Mouse (Mus musculus): ENCODE measurements at regions not wholly inside any gene's neighbourhood (a gene's known extent, or its start where the extent isn't known, plus 50 kb on each side); places are given as distances from the start of the nearest gene placed in this dataset.

DNA sequence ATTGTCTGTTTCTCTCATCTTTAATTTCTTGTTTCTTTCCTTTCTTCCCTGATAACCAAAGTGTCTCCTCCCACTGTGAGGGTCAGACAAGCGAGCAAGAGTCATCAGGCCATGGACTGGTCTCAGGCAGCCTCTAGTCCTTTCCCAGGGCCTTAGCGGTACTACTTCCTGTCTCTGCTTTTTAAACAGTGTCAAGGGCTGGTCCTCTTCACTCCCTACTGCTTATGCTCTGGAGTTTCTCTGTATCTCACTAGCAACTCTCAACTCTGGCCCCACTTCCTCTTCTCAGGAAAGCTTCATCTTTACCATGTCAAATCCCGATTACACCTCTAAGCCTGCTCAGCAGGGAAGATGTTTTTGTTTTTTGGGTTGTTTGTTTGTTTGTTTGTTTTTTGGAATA lies 124.1 kb downstream of the Pten start:
- no peak for DNase-seq (ENCODE audit: extremely low read depth, insufficient read length, low spot score)

DNA sequence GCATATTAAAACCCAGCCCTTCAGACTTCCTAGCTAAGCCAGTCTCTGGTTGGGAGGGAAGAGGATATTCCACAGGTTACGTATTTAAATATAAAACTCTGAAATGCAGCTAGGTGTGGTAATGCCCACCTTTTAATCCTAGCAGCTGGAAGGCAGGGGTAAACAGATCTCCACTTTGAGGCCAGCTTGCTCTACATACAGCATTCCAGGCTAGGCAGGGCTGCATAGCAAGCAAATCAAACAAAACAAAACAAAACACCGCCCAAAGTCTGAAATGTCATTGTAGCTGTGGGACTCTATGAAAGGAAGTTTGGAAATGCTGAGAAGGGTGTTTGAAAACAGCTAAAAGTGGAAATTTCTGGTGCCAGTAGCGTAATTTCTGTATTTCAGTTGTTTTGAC lies 127.0 kb downstream of the Pten start:
- no peak for DNase-seq (ENCODE audit: extremely low read depth, insufficient read length, low spot score)

DNA sequence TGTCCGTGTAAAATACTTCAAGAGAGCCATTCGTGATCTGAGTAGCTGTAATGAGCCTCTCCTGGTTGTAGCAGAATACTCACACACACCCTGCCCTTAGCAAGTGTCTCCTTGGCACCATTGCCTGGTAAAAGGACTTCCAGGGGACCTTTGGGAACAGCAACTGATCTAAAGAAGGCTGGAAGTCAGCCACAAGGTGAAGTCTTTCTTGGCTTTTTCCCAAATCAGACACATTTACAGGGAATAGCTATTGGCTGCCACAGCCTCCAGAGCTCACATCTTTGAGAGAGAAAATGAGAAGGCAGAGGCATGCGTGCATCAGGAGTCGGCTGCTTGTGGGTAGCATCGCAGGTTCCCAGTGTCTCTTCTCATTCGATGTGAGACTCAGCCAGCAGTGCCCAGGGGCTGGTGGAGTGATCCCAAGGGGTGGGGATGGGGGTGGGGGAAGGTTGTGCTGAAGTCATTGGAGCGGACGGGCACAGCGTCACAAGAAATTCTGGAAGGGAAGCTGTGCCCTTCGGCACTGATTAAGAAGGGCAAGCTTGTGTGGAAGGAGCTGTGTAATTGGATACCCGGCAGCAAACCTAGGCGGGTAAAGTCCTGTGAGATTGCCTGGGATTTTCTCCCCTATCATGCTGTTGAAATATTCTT lies 128.3 kb downstream of the Pten start:
- no peak for DNase-seq (ENCODE audit: extremely low read depth, insufficient read length, low spot score)

DNA sequence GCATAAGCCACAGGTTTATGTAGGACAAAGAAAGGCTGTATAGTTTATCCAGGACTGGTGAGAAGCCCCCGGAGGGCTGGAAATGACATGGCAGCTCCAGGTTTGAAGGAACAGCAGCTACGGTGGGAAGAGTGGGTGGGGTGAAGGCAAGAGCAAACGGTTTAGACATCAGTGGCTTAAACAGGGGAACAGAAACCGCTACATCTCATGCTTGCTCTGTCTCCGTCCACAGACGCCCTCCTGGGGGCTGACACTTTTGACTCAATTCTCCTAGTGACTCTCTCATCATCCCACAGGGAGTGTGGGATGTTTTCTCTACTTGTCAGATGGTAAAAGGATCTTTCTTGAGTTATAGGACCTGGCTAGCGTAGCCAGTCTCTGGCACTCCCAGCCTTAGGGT lies 129.9 kb downstream of the Pten start:
- no peak for DNase-seq (ENCODE audit: extremely low read depth, insufficient read length, low spot score)

DNA sequence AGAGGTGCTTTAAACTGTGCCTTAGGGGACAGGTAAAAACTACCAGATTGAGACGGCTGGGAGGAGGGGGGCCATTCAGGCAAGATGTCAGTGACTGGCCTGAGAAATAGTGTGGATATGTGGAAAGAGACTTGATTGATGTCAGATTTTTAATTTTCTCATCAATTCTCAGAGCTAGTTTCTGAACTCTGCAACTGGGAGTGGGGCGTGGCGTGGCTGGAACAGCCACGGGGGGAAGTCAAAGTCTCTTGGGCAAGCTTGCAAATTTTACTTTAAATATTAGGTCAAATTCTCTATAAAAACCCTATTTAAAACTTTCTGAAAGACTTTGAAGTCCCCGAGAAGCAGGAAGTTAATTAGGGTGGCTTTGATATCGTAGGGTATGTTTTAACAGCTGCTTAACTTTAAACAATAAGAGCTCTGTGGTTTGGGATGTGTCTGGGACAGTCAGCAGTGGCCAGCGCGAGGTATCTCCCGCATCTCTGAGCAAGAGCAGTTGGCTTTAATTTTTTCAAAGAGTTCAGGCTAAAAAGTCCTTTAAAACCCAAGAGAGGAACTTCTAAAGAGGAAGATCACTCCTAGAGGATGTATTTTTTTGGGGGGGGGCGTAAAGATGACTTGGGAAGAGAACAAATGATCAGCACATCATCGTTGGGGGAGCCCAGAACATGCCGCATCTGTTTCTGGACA lies 131.5 kb downstream of the Pten start:
- DNase-seq (ENCODE audit: extremely low read depth, insufficient read length, low spot score) = no peak

DNA sequence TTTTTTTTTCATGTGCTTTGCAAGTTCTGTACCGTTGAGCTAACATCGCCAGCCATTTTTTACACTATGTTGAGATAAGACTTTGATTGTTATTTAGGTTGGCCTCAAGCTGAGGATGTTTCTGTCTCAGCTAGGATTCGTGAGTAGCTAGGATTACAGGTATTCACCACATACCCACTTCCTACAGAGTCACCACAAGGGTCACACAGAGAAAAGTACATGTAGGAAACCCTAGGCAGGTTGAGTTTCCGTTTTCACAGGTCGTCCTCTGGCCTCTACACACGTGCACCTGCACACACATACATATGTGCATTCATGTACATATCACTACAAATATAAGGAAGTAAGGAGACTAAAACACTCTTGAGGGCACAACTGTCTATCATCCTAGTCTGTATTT lies 133.5 kb downstream of the Pten start:
- no peak for DNase-seq (ENCODE audit: extremely low read depth, insufficient read length, low spot score)

DNA sequence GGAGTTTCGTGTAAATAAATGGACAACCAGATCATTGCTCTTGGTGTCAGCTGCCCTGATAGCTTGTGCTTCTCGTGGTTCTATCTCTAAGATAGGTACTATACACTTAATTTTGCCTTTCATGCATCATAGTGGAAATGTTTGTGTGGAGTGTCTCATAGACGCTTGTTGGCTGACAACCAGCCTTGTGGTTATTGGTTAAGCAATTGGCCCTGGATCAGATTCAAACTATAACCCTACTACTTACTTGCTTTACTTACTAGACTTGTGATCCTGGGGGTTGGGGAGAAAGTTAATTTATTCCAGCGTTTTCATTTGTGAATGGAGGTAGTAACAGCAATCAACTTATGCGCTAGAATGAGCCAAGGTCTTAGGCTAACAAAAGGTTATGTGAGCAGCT lies 135.2 kb downstream of the Pten start:
- no peak for DNase-seq (ENCODE audit: extremely low read depth, insufficient read length, low spot score)

DNA sequence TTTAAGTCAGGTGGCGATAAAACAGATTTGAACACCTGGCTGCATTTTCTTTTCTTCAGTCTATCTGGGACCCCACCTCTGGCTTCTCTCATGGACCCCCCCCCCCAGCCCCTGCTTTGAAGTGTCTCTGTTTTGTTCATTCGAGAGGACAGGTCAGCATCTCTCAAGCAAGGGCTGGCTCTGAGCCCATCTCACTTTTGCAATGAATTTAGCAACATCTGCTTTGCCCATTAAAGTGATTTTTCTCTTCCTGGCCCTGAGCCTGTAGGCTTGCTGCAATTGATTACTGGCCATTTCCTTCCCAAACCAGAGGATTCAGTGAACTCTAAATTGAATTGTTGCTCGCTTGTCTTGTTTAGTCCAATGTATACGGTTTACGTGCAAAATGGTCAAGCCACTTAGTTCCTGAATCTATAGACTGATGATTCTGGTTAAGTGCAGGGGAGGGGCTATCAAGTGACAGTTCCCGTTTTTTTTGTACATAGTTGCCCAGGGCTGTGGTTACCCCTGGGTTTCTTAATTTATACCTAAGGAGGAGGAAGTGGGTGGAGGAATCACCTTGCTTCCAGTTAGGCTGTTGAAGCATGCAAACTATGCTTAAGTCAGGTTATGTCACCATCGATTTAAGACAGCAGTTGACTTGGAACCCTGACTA lies 146.3 kb downstream of the Pten start:
- no peak for DNase-seq (ENCODE audit: extremely low read depth, insufficient read length, low spot score)

DNA sequence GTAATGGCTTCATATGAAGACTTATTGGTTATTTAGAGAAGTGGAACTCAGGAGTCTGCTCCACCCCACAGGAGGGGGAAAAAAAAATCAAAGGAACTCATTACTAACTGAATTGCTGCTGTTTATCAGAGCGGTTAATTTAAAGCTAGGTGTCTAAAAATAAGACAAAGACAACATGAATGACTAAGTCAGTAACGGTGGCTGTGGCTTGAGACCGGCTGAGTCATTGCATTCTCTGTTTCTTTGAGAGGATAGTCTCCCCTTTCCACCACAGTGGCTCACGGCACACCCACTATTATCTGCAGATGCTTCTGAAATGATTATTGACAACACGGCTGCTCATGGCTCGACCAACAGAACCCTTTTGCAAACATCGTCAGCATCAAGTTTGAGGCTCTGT lies 147.2 kb downstream of the Pten start:
- peak; percentile 36 for DNase-seq (ENCODE audit: extremely low read depth, insufficient read length, low spot score)

DNA sequence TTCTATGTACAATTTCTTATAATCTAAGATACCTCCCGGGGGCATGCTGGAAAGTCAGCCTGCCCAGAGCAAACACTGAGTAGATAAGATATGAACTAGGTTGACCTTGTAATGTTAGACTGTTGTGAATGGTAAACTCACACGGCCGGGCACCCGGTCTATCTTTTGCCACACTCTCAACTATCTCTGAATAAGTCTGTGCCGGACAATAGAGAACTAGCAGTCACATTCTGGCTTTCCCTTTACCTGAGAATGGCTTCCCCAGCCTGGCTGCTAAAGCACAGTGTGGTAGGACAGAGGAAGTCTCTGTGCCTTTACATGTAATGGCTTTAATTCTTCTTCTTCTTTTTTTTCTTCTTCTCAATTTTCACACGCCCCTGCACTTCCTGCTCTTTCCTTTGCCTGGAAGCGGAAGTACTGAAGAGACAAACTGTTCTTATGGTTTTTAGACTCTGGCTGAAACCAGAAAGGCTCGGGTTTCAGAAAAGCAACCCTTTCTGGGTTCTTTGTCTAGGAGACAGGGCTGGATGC lies 148.7 kb downstream of the Pten start:
- no peak for DNase-seq (ENCODE audit: extremely low read depth, insufficient read length, low spot score)

DNA sequence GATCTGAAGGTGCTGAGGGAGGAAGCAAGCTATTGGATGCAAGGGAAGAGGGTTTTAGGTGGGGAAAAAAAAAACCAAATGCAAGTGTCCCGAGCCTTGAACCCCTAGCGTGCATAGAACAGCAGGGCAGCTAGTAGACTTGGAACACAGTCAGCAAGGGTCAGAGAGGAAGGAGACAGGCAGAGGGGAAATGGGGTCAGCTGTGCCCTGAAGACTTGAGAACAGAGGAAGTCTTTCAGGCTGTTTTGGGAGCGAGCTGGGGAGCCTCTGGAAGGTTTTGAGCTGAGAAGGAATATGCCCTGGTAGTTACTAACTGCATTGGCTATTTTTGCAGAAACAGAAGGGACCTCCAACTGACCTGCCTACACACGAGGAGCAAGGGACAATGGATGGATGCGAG lies 149.5 kb downstream of the Pten start:
- no peak for DNase-seq (ENCODE audit: extremely low read depth, insufficient read length, low spot score)

DNA sequence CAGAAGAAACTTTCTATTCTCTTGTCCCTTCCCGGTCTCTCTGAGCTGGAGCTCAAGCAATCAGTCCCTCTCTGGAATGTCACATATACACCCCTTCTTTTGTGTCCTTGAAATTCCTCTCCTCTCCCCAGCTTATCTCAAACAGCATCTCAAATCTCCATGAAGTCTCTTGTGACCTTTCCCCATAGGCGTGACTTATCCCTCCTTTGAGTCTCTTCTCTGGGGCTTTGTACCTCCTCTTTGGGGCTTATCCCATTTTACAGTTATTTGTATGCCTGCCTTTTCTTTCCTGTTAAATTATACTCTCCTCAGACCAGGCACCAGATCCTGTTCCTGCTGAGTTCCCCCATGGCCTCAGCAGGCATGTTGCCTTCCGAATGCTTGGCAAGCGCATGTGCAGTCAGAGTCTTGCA lies 152.8 kb downstream of the Pten start:
- no peak for DNase-seq (ENCODE audit: extremely low read depth, insufficient read length, low spot score)

DNA sequence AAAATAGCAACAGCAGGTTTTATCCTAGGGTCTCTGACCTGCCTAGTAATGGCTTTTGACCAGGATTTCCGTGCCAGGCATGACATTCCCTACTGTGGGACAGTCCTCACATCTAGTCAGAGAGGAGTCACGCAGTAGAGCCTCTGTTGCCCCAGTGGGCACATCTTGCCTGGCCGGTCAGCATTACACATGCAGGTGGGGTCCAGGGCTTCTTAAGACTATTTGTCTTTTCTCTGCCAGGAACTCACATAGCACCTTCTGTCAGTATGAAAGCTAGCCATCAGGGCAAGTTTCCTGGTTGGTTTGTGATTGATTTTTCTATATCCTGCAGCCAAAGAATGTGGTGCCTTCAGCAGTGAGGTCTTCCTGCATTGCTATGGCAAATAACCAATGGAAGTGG lies 155.0 kb downstream of the Pten start:
- DNase-seq (ENCODE audit: extremely low read depth, insufficient read length, low spot score) = no peak

DNA sequence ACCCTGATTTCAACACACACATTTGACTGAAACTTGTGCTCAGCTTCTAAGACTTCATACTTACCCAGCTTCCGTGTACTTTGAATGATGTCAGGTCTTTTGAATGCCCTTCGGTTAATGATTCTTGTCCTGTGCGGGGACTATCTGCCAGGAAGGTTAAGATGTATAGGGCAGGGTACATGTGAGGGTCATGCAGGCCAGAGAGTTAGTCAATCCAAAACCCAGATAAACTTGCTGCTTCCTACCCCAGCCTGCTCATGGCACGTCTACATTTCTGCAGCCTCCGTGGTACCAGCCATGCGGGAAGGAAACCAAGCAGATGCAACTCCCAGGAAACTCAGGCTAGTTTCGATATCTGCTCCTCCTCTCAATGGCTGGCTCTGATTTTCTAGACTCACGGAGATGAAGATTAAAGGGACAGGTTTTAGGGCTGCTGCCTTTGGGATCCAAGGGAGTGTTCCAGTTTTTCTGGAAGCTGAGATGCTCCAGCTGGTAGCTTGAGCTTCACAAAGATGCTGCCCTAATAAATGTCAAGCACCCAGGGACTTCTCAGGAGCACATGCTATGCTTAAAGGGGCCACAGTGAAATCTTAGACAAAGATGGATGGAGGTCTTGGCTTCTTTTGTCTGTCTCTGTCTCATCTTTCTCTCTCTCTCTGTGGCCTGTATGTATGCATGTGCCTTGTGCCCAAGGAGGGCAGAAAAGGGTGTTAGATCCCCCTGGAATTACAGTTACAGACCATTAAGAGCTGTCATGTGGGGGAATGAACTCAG lies 159.4 kb downstream of the Pten start:
- no peak for DNase-seq (ENCODE audit: extremely low read depth, insufficient read length, low spot score)

DNA sequence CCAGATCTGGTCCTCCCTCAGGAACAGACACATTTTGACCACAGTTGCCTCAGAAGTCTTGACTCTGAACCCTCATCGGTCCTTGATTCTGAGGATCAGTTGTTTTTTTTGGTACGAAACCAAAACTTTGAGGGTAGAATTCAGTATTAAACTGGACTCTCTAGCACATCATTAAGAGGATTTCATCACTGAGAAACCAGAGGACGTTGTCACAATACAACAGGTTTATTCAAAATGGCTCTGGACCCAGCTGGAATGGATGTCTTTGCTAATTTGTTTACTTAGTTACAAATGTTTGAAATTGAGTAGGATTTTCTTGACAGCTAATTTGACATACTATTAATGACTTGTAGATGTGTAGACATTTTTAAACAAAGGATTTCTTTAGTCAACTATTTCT lies 163.7 kb downstream of the Pten start:
- DNase-seq (ENCODE audit: extremely low read depth, insufficient read length, low spot score) = no peak

DNA sequence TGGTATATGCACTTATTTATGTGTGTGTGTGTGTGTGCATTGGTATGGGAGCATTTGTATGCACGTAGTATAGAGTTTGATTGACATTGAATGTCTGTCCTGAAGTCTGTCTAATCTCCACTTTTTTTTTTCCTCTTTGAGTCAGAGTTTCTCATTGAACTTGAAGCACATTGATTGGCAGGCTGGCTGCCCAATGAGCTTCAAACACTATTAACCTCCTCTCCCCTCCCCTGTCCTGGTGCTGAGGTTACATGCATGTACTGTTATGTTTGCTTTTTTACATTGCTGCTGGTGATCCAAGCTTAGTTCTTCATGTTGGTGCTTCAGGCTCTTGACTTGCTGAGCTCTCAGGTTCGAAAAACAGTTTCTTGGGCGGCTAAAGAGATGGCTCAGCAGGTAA lies 166.6 kb downstream of the Pten start:
- DNase-seq (ENCODE audit: extremely low read depth, insufficient read length, low spot score) = no peak

DNA sequence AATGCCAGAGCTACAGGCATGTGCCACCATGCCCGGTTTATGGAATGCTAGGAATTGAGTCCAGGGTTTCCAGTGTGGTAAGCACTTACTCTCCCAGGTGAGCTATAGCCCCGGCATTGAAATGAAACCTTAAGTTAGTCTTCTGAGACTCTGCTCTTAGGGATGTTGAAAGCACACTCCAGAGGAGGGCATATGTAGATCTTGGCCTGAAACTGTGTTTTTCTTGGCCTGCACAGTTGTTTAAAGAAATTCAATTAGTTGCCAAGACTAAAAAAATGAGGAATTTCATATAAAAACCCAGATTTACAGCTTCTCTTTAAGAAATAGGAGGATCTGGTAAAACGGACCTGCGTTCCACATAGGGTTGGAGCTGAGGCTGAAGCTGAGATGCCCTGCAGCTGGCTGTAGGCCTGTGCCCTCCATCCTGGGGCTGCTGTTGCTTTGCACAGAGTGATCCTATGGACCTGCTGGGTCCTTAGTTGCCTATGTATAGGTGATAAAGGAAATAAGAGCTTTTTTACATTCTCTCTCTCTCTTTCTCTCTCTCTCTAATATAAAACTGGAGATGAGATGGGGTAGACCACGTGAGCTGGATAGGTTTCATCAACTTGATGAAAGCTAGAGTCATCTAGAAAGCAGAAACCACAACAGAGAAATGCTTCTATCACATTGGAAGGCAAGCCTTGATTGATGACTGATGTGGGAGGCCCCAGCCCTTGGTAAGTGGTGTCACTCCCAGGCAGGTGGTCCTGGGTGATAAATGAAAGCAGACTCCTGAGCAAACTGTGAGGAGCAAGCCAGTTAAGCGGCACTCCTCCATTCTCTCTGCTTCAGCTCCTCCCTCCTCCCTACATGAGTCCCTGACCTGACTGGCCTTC lies 168.6 kb downstream of the Pten start:
- peak; percentile 32 for DNase-seq (ENCODE audit: extremely low read depth, insufficient read length, low spot score)

DNA sequence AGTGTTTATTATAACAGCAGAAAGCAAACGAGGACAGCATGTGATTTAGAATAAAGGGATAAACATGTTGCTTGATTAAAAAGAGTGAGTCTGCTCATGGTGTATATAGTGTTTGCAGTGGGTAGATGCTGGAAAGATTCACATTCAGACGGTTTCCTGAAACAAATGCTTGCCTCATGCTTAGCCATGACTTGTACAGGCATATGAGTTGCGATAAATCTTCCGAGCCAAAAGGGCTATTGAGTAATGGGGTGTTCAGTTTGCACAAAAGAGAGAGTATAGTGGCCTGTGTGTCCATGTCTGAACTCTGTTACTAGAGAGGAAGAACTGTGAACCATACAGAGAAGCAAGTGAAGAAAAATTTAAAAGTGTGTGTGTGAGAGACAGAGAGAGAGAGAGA lies 169.3 kb downstream of the Pten start:
- no peak for DNase-seq (ENCODE audit: extremely low read depth, insufficient read length, low spot score)

DNA sequence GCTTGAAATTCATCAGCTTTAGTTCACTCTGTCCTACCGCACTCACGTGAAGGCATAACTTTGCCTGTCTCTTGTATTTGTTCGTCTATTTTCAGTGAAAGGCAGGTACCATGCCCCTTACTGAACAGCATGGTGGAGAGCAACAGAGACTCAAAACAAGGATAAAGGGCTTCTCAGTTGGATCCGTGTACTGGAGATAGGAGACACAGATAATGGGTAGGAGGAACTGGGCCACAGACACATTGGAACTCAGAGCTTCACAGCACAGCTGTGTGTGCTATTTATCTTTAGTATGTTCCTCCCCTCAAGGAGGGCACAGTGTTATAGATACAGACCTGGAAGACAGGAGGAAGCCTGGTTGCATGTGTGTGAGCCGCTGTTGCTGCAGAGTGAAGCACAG lies 176.4 kb downstream of the Pten start:
- no peak for DNase-seq (ENCODE audit: extremely low read depth, insufficient read length, low spot score)

DNA sequence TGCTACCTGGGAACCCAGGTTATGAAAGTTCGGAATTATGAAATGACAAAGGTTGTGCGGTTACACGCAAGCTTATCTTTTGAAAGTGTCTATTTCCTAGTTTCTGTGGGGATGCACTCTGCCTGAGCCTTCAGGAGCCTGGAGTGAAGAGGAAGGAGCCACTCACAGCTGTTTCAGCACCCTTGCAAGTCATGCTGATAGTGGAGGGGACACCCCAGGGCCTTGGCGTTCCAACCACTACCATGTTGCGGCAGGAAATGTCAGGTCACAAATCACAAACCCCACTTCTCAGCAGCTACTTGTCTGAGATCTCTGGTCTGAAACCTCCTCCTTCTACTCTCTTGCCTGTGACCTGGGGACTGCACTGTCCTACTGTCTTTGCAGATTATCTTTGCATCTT lies 178.3 kb downstream of the Pten start:
- no peak for DNase-seq (ENCODE audit: extremely low read depth, insufficient read length, low spot score)
